Mouse (Mus musculus): ENCODE measurements around the gene B4galnt1.

The B4galnt1 gene

DNA sequence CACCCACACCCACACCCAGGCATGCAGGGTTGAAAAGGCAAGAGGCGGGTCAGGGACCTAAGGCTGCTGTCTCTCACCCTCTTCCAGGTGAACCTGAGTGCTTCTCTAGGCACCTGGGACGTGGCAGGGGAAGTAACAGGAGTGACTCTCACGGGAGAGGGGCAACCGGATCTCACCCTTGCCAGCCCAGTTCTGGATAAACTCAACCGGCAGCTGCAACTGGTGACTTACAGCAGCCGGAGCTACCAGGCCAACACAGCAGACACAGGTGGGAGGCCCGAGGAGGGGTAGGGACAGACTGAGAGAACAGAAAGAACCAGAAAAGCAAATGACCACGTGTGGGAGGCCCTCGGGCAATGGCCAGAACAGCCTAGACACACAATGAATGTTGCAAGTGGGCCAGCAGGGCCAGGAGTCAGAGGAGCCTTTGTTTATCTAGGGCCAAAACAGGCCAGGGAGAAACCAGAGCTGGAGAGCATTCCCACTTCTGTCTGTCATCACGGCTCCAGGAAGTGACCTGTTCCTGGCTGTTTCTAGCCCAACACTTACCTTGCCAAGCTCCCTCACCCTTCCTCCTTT lies 2.7 kb downstream of the B4galnt1 start:
- peak in 1 of 2 experiments; percentile 32 for DNase-seq (ENCODE audit: low read depth in 2 of 2, low spot score in 2 of 2)

DNA sequence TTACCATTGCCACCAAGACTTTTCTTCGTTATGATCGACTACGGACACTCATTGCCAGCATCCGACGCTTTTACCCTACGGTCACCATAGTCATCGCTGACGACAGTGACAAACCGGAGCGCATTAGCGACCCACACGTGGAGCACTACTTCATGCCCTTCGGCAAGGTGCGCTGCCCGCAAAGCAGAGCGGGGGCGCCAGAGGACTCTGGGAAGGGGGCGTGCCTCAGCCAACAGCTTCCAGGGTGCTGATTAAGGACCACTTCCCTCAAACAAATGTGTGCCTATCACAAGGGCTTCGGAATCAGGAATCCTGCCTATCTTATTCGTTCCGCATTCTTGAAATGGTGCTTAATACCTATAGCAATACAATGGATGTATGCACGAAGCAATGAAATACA lies 5.0 kb downstream of the B4galnt1 start:
- DNase-seq (ENCODE audit: low read depth in 2 of 2, low spot score in 2 of 2) = no peak

DNA sequence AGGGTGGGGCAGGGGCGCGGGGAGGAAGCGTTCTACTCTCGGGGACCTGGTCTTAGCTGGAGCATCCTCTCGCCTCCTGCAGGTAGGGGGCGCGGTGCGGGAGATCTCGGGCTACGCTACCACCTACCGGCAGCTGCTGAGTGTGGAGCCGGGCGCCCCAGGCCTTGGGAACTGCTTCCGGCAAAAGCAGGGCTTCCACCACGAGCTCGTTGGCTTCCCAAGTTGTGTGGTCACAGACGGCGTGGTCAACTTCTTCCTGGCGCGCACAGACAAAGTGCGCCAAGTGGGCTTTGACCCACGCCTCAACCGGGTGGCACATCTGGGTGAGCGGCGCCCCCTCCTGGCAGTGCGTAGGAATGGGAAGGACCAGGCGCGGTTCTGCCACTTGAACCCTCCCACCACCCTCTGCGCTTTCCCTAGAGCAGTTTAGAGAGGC lies 5.8 kb downstream of the B4galnt1 start:
- peak; percentile 84 to 85 for DNase-seq (ENCODE audit: low read depth in 2 of 2, low spot score in 2 of 2)

- DNase-seq (ENCODE audit: low read depth in 2 of 2, low spot score in 2 of 2) = no peak
These were observed 6.7 kb downstream of the B4galnt1 start for GRCm38 (mm10) chr10:127171631-127172200.

GRCm38 (mm10) chr10:127173148-127174065 lies 8.4 kb downstream of the B4galnt1 start:
- no peak for DNase-seq (ENCODE audit: low read depth in 2 of 2, low spot score in 2 of 2)

DNA sequence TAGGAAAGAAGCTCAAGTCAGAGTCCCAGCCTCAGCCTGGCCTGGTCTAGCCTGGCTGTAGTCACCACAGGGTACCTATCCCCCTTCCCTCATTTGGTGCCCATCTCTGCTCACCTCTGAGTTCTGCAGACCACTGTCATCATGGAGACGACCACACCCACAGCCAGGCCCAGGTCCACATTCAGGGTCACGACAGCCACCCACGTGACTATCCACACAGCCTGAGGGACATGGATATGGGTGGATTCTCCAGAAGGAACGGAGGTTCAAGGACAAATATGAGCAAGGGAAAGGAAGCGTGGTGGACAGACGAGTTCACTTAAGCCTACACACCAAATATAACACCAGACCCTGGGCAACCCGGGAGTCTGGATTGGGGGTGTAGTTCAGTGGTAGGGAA lies 9.1 kb downstream of the B4galnt1 start:
- no peak for DNase-seq (ENCODE audit: low read depth in 2 of 2, low spot score in 2 of 2)

- DNase-seq (ENCODE audit: low read depth in 2 of 2, low spot score in 2 of 2) = no peak
These were observed 11.2 kb downstream of the B4galnt1 start for GRCm38 (mm10) chr10:127176228-127176627.

GRCm38 (mm10) chr10:127176756-127177155 lies 11.7 kb downstream of the B4galnt1 start:
- no peak for DNase-seq (ENCODE audit: low read depth in 2 of 2, low spot score in 2 of 2)

GRCm38 (mm10) chr10:127177235-127177634 lies 12.2 kb downstream of the B4galnt1 start:
- DNase-seq (ENCODE audit: low read depth in 2 of 2, low spot score in 2 of 2) = no peak

DNA sequence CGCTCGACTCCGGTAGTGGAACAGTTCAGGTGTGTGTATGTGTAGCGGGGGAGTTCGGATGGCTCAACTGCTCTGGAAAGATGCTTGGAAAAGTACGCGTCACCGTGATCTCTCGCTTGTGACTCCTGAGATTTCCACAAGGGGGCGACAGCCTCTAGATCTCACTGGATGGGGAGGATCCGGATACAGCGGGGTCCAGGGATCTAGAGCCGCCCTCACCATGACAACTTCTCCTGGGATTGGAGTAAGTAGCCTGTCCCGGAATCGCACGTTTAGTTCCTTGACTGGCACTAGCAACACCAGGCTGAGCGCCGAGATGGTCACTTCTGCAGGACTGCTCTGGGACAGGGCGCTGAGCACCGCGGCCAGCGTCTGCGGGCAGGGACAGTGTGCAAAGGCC lies 12.7 kb downstream of the B4galnt1 start:
- no peak for DNase-seq (ENCODE audit: low read depth in 2 of 2, low spot score in 2 of 2)

DNA sequence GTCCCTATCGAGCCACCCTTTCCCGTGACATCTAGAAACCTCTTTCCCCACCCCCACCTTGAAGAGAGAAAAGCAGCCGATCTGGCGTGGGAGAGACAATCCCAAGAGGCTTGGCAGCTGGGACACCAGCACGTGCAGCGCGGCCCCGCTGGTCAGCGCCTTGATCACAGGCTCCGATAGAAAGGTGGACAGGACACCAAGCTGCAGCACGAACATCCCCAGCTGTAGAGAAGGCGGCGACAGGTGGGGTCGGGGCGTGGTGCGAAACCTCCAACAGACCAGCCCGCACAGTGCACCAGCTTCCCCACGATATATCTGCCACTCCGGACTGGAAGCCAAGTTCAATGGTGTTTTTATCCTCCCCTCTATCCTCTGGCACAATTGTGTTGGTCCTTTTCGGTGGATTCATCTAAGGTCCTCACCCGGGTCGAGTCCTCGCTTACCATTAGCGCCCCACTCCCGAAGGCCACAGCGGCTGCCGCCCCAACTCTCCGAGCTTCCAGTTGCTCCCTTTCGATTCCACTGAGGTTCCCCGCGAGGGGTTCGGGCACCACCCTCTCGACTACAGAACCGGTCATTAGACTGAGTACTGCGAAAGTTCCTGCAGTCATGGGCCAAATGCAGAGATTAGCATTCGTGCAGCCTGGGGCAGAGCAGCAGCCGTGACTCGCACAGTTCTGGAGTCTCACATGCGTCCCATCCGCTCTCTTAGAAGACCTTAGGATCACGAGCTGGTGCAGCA lies 13.4 kb downstream of the B4galnt1 start:
- no peak for DNase-seq (ENCODE audit: low read depth in 2 of 2, low spot score in 2 of 2)

DNA sequence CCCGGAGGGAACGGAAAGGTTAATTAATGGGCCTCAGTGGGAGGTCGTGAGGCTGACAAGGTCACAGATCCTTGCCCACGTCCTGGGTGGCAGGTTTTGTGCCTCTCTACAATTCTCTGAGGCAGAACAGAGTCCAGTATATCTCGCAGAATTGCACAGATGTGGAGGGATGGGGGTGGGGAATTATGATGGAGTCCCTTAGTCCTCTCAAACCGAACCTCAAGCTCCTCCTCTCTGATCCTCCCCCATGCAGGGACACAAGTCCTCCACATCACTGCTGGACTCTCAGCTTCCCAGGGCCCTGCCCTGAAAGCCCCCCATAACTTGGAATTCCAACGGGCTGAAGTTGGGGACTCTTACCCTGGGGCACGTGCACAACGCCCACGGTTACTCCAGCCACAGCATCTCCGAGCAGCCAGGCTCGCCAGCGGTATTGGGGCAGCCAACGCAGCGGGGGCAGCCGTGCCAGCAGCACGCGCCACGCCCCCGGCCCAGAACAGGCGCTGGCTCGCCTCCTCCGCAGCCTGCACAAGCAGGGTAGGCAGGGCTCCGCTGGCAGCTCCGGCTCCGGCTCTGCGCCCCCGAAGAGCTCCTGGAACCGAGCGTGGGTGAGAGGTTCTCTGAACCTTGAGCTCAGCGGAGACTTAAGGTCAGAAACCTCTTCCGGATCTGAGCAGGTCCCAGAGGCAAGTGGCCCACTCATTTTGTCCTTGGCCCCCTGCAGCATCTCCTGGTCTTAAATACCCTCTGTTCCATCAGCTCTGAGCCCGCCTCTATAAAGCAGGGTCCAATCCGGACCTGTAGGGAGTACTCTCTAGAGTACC lies 15.1 kb downstream of the B4galnt1 start, which contains the start of gene Slc26a10:
TSS of gene Slc26a10 (minus strand) at position 775 of the 824 bp plus-strand sequence.
- DNase-seq (ENCODE audit: low read depth in 2 of 2, low spot score in 2 of 2) = no peak

GRCm38 (mm10) chr10:127180695-127181047 lies 15.6 kb downstream of the B4galnt1 start:
- no peak for DNase-seq (ENCODE audit: low read depth in 2 of 2, low spot score in 2 of 2)

DNA sequence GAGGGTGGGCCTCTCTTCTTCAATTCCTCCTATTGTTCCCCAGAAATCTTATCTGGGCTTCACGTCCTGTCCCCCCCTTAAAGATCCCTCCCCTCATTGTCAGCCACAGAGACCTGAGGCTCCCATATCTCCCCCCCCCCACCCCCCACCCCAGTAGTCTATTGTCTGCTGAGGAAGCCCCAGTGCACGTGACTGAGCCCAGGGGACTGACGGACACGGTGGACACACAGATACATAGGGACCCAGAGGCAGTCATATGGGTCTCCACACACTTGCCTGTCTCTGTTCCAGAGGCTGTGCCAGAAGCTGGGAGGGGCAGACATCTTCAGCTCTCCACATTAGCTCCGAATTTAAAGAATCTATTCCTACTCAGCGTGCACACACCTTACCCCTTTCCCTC lies 16.5 kb downstream of the B4galnt1 start:
- no peak for DNase-seq (ENCODE audit: low read depth in 2 of 2, low spot score in 2 of 2)

DNA sequence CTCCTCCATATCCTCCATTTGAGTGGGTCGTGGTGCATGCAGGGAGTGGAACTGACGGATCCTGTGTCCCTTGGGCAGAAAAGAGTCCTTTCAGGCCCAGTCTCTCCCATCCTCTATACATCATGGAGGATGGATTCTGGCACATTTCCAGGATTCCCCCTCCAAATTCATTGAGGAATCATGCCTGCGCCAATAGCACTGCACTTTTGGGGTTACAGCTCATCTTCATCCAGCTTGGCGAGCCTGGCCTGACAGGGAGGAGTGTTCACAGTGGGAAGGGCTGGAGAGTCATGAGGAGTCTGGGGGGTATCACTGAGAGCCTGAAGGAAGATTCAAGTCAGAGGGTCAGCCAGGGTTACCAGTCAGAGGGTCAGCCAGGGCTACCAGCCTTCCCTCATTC lies 17.6 kb downstream of the B4galnt1 start:
- no peak for DNase-seq (ENCODE audit: low read depth in 2 of 2, low spot score in 2 of 2)

- no peak for DNase-seq (ENCODE audit: low read depth in 2 of 2, low spot score in 2 of 2)
These were observed 18.7 kb downstream of the B4galnt1 start for GRCm38 (mm10) chr10:127183759-127184158.

DNA sequence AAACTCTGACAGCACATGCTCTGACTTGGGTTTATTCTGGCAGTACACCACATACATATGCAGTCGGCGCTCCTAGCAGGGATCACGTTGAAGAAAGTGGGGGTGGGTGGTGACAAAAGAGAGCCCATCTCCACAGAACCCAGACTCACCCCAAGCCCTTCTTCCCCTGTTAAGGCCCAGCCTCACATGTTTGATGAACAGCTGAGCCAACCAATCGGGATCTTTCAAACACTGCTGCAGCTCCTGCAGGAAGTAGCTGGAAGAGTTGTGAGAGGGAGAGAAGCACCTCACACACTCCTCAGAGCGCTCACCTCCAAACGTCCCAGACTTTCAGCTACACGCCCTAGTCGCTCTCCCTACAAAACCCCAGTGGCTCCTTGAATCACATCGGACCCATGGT lies 20.1 kb downstream of the B4galnt1 start:
- DNase-seq (ENCODE audit: low read depth in 2 of 2, low spot score in 2 of 2) = no peak

- DNase-seq (ENCODE audit: low read depth in 2 of 2, low spot score in 2 of 2) = no peak
These were observed 20.5 kb downstream of the B4galnt1 start for GRCm38 (mm10) chr10:127185506-127185905.

DNA sequence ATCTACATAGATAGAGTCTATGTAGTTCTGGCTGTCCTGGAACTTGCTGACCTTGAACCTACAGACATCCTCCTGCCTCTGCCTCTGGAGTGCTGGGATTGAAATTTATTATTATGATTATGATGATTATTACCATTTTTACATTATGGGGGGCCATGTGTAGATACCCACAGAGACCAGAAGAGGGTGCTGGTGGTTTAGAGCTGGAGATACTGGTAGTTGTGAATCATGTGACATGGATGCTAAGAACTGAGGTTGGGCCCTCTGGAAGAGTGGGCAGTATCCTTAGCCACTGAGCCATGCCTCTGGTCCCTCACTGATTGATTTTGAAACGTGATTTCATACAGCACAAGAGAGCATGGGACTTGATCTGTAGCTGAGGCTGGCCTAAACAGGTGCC lies 21.4 kb downstream of the B4galnt1 start:
- no peak for DNase-seq (ENCODE audit: low read depth in 2 of 2, low spot score in 2 of 2)

- DNase-seq (ENCODE audit: low read depth in 2 of 2, low spot score in 2 of 2) = no peak
These were observed 22.5 kb downstream of the B4galnt1 start for GRCm38 (mm10) chr10:127187371-127188078.

All from CD8-positive naive resting alpha-beta T cell, adult 2 months (primary cell).